Mouse (Mus musculus) kidney, adult 2 months (tissue): ENCODE results near the gene Mapre3.

ENCODE experiments used
- CTCF ChIP-seq: fragments of 200-500 bp; conservative IDR thresholded peaks from 2 replicates; pipeline ENCODE4 v1.5.1; 2011; ENCODE audit warnings: low read depth, mild to moderate bottlenecking, control low read depth, low read length, moderate library complexity, mixed read lengths; ENCODE audit not compliant: insufficient read depth, insufficient read length
- POLR2A ChIP-seq: fragments of 200-500 bp; IDR thresholded peaks from one replicate; pipeline ENCODE4 v1.6.1; 2011; ENCODE audit warnings: low read depth, low read length, control low read depth

DNA sequence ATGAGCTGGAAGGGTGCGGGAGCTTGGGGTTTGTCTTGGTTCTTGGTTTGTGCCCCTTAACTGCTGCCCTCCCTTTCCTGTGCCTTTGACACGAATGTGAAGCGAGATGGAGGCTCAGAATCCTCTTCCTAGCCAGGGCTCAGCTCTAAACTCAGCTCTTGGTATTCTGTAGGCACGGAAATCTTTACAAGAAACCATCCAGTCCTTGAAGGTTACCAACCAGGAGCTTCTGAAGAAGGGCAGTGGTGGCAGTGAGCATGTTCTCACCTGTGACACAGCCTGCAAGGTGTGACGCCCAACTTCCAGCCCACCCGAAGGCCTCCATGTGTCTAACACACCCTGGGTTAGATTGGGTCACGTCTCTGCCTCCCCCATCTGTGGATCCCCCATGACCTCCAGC is 59.9 kb downstream of the Mapre3 start:
- no peak for TF ChIP-seq CTCF
- TF ChIP-seq POLR2A, result no peak
